Mouse (Mus musculus) megakaryocyte, embryonic 14.5 days (primary cell): ENCODE data around the gene Srrm1.

Experiments used
- FLI1 ChIP-seq: IDR thresholded peaks from 2 replicates; pipeline ENCODE4 v1.6.1; 2012; ENCODE audit warnings: low read length, inconsistent platforms, mixed read lengths
- GATA1 ChIP-seq: IDR thresholded peaks from 3 replicates; pipeline ENCODE4 v1.6.1; 2012; ENCODE audit warnings: mixed read lengths, low read length, inconsistent platforms, borderline replicate concordance

- no peak for TF ChIP-seq GATA1
- TF ChIP-seq FLI1: no peak
Measured at GRCm38 (mm10) chr4:135287975-135288374, 65.1 kb downstream of the Srrm1 start.
